Mouse (Mus musculus) E14TG2a.4 (cell line): Measurements from ENCODE around the gene Hcrtr1.

ENCODE experiments used
- CTCF ChIP-seq: conservative IDR thresholded peaks from 2 replicates; pipeline ENCODE4 v1.5.1; 2014; ENCODE audit warnings: low read length
- POU5F1 ChIP-seq: IDR thresholded peaks from 2 replicates; pipeline ENCODE4 v1.6.1; 2014; ENCODE audit warnings: low read length, borderline replicate concordance

DNA sequence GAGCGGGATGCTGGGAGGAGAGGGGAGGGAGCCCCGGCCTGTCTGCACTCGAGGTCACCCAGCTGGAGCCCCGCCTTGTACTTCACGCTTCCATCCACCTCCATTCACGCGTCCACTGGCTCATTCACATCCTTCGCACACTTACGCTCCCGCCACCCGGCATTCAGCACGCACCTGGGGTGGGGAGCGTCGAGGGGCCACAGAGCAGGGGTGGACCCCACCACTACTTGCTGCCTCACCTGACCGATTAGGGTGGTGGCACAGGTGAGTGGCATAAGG, at the start of gene Hcrtr1:
- no peak for TF ChIP-seq CTCF
- TF ChIP-seq POU5F1, result no peak
